Mouse (Mus musculus) cerebral cortex, adult 2 months (tissue): ENCODE measurements around the gene Fstl1.

Experiments used
- WGBS: fragments of 180-500 bp; shearing (Covaris S2); methylation state at CpG from one replicate; pipeline ENCODE4 v1.1.7; 2018; 5-methylcytosine and 5-hydroxymethylcytosine counted together

Fstl1 gene

GRCm38 (mm10) chr16:37787558-37788194 is 11.0 kb downstream of the Fstl1 start:
- WGBS = 68% methylated on average over 9 of the region's 9 CpGs

DNA sequence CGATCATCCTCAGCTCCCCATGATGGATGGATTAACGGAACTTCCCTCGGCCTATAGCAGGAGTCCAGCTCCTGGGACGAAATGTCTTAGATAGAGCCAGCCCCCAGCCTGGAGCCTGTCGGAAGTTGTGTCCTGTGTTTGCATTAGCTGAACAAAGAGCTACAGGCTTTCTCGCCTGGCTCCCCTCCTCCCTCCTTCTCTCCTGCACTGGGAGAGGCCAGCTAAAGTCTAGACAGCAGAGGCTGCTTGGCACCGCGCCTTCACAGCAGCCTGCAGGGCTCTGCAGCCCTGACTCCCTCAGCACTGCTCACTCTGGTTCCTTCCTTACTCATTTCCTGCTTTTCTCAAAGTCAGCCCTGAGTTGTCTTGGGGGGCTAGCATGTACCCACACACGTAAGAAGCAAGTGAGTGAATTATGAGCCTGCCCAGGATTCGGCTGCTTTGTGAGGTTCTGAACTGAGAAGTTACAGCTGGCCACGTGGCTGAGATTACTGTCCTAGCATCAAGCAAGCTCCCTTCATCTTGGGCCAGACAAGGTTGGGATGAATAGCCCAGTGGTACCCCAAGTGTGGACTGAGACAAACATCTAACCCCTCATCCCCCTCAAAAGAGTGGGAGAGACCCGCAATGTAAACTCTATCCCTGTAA is 11.8 kb downstream of the Fstl1 start:
- WGBS = 47% methylated on average over 12 of the region's 12 CpGs

DNA sequence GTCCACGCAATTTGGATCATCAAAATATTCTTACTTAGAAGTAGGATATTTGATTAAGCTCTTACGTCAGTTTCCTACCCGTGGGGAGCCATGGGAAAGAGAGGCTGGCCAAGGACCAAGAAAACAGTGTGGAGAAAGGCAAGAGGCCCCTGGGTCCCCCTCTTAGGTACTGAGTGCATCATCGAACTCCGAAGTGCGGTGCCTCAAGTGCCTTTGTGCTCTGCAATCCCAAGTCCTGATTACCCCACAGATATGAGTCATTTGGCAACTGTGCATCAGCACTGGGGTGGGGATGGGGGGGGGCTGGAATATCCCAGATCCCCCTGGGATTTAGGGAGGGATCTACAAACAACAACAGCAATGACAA is 12.3 kb downstream of the Fstl1 start:
- 59% methylated on average over 6 of the region's 6 CpGs for WGBS

- 60% methylated on average over 6 of the region's 6 CpGs for WGBS
These were observed 12.8 kb downstream of the Fstl1 start for GRCm38 (mm10) chr16:37789394-37789920.

DNA sequence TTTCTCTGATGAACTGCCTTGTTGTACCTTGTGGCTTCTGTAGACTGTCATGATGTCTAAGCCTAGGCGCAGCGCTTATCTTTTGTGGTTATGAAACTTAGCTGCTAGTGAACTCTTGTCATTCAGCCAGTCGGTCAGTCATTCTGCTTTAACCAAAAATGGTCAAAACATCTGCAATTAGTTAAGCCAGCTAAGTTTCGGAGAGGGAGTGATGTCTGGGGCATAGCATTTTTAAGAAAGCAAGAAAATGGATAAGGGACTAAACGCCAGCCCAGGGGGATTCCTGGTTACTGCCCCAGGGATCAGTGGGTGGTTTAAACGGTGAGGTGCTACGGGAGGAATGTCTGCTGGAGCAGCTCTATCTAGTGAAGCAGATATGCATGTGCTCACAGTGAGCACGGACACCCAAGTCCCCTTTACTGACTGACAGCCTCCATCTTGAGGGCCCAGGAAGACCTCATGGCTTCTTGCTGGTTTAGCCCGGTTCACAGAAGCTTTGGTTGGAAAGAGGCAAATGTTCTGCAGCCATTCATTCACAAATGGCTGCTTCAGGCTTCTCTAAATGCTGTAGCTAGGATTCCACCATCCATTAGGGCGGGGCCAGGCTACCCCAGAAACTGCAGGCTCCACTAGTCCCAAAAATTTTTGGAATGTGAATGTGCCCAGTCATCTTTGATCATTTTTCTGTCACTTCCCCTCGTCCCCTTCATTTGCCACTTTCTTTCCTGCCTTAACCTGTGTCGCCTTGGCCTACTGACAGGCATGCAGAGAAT is 13.5 kb downstream of the Fstl1 start:
- 82% methylated on average over 12 of the region's 12 CpGs for WGBS

DNA sequence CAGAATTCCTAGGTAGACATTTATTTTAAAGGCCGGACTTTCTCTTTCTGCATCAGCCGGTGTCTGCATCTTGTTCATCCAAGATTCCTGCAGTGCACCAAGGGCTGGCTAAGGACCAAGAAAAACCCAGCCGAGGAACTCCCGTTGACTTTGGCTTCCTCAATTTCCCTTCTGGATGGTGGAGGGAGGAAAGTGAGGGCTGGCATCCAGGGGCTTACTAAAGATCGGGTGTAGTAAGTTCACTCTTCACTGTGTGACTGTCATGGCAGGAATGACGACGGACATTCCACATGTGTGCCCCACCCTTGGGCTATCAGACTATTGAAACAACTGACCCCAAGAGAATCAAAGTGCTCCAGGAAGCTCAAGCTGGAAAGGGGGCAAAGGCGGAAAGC is 14.1 kb downstream of the Fstl1 start:
- 63% methylated on average over 8 of the region's 8 CpGs for WGBS

- 82% methylated on average over 10 of the region's 10 CpGs for WGBS
These were observed 19.0 kb downstream of the Fstl1 start for GRCm38 (mm10) chr16:37795651-37796150.

DNA sequence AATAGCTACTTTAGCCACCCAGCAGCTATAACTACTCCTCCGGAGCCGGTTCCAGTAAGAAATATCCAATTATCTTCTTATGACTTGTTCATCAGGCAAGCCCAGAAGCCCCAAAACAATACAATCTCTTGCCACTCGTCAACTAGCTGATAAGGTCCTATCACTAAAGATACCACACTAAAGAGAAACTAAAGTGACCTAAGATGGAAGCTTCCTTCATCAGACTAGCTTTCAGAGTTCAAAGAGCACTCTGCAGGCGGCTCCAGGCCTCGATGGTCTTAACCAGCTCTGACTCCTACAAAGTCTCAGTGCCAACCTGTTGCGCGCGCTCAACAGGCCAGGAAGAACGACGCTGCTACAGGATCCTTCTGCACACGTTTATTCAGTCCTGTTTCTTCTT is 19.6 kb downstream of the Fstl1 start:
- WGBS = 97% methylated on average over 11 of the region's 11 CpGs

GRCm38 (mm10) chr16:37801097-37801496 is 24.4 kb downstream of the Fstl1 start:
- WGBS = 63% methylated on average over 2 of the region's 2 CpGs

- 62% methylated on average over 4 of the region's 4 CpGs for WGBS
These were observed 26.1 kb downstream of the Fstl1 start for GRCm38 (mm10) chr16:37802686-37803295.

DNA sequence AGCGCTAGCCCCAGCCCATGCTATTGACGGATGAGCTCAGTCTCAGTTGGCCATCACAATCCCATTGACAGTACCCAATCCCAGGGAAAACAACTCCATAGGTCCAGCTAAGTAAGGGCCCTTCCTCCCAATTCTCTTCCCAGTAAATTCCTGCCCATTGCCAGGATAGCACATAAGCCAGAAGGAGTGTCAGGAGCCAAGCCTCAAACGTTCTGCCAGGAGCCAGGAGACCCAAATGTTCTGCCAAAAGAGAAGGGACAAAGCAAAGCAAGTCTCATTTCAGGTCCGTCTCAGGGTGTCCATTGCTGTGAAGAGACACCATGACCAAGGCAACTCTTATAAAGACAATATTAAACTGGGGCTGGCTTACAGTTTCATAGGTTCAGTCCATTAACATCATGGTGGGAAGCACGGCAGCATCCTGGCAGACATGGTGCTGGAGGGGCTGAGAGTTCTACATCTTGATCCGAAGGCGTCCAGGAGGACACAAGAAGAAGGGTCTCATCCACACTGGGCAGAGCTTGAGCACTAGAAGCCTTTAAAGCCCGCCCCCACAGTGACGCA is 26.8 kb downstream of the Fstl1 start:
- 88% methylated on average over 9 of the region's 9 CpGs for WGBS

- WGBS = 68% methylated on average over 3 of the region's 3 CpGs
These were observed 29.2 kb downstream of the Fstl1 start for GRCm38 (mm10) chr16:37805746-37806495.

GRCm38 (mm10) chr16:37807269-37807668 is 30.6 kb downstream of the Fstl1 start:
- WGBS = 77% methylated on average over 8 of the region's 8 CpGs

DNA sequence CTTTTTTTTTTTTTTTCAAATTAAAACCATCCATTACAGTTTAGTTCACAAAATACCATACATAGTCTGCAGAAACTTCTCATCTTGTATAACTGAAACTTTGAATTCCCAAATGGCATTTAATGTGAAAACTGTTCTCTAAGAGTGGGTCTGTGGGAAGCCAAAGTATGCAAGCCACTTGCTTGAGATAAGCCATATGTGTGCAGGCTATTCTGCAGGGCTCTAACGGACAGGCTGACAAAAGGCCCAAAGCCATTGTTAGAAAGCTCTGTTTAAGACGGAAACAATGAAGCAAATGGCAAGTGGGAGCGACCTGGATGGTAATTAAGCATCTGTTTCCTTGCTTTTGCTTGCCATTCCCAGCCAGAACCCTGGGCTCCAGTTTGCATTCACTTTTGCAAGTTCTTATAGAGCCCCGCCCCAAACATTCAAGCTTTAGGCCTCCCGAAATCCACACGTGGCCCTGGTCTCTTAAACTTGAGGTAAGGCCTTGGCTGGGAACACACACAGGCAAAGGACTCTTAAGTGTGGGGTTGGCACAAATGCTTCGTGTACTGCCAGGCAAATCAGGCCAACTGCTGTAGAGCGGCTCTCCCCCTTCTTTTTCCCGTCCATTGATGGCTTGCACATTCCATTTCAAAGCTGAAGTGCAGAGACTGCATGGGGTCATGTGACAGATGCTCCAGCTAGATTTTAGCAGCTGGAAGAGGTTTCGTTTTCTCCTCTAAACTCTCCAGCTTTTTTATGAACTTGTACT is 32.4 kb downstream of the Fstl1 start:
- 34% methylated on average over 10 of the region's 10 CpGs for WGBS

- WGBS = 34% methylated on average over 6 of the region's 6 CpGs
These were observed 32.9 kb downstream of the Fstl1 start for GRCm38 (mm10) chr16:37809623-37809992.

DNA sequence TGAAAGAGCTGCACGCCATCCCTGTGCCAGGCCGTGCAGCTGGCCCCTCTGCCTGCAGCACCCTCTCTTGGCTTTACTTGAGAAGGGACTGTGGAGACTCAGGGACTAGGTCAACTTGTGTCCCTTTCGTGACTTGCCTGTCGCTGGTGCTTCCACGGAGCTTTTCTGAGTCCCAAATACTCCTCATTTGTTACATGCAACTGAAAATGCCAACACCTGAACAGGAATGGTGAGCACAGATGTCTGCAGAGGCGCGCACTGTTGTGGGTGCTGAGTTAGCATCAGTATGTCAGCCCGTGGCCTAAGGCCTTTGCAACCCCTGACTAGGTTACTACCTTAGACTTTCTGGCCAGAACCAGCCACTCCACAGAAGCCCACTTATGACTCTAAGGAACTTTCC is 35.2 kb downstream of the Fstl1 start:
- WGBS = 79% methylated on average over 8 of the region's 8 CpGs

DNA sequence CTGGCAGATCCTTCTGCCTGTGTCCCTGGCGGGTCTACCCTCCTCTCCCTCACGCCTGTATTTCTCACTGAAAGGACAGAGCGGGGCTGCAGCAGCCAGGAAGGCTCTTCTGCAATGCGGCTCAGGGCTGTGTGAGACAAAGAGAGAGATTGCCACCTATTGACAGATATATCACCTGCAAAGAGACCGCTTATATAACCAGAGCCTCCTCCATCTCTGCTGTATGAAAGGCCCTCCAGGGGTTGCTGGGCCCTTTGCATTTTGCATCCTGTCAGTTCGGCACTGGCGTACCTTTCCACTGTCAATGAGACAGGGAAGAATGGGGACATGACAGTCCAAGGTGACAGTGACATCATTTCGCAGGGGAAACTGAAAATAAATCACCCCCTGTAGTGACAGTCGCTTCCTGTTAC is 35.8 kb downstream of the Fstl1 start:
- 27% methylated on average over 9 of the region's 9 CpGs for WGBS

DNA sequence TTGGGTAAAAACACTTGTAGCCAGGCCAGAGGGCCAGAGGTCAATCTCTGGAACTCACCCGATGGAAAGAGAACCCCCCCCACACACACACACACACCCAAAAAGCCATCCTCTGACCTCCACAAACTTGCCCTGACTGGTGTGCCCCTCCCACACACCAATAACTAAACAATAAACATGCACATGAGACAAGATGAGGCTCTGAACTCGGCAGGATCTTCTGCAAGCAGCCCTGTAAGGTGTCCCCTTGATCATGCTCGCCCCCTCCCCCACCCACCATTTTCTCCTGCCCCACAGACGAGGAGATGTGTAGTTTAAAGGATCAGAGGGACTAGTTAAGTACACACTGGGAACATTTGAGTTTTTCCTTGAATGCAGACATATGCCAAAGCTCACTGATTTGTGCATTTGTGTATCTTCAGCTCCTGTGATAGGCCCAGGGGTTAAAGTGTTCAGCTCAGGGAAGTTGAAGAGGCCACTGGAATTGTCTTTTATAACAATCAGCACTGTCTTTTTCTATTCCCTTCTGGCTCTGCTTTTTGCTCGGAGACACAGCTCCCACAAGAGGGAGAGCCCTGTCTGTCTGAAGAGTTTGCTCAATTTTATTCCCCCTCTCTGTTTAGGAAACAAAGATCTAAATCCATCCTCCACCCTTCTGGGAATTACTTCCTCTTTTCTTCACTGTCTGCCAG is 37.2 kb downstream of the Fstl1 start:
- 31% methylated on average over 5 of the region's 5 CpGs for WGBS

DNA sequence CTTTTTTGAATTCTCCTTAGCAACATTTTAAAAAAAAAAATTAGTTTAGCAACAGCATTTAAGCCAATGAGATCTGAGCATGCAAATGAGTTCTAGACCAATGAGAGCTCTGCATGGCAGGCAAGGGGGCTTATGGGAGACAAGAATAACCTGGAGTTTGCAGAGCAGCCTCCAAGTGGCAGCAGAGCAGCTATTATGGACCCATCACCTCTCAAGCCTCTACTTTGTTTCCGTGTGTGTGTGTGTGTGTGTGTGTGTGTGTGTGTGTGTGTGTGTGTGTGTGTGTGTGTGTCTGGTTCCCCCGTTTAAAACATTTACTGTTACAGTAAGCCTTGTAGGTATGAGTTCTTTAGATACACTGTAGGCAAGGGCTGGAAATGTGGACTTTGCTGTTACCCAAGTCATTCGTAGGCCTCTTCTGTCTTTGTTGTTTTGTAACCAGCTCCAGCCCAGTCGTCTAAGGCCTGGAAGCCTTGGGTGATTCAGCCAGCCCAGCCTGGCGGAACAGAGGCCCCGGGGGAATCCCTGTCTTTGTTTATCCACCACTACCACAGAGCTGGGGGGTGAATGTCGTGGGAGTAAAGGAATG is 37.8 kb downstream of the Fstl1 start:
- 6% methylated on average over 7 of the region's 7 CpGs for WGBS
